Mouse (Mus musculus): ENCODE results near the gene Sprtn. TPM values are rescaled to one million over a fixed set of nuclear protein-coding genes. Genes with fewer than 3 reads are reported as not detected.

The Sprtn gene
- polyA plus RNA-seq, 1 experiment, result not detected

- peak overlapping the region; percentile 81 for H3K4me3 ChIP-seq (ENCODE audit: insufficient read depth, low read depth, low read length)
- TF ChIP-seq CTCF (IDR thresholded peaks at IDR 0.05; ENCODE audit: insufficient read depth, low read depth, low read length) (no peak), POLR2A (IDR thresholded peaks at IDR 0.05; ENCODE audit: insufficient read depth, low read depth, low read length) (no peak; the same call in 1 of the 2 replicates)
- 9% methylated on average over 62 of the region's 62 CpGs for WGBS
- peak overlapping the region; percentile 78 for H3K27ac ChIP-seq (ENCODE audit: insufficient read depth, low read depth, low read length)
- H3K4me1 ChIP-seq (ENCODE audit: control insufficient read depth, insufficient read depth, low read length), result peaks cover 20% of the 10 kb centered on the region
Observed at GRCm38 (mm10) chr8:124948733-124949111, 51.0 kb downstream of the Sprtn start.

- Histone ChIP-seq H3K4me3 (ENCODE audit: insufficient read depth, low read depth, low read length) (peak within 1 kb of the TSS; percentile 81), H3K4me1 (ENCODE audit: control insufficient read depth, insufficient read depth, low read length) (peaks cover 17% of the 10 kb centered on the region), H3K27ac (ENCODE audit: insufficient read depth, low read depth, low read length) (peak within 1 kb of the TSS; percentile 78)
- TF ChIP-seq POLR2A (IDR thresholded peaks at IDR 0.05; ENCODE audit: insufficient read depth, low read depth, low read length) (peak; percentile 90), CTCF (IDR thresholded peaks at IDR 0.05; ENCODE audit: insufficient read depth, low read depth, low read length) (no peak)
- WGBS, result 5% methylated on average over 95 of the region's 98 CpGs
Observed at GRCm38 (mm10) chr8:124949209-124950068, 51.8 kb downstream of the Sprtn start, which contains the start of gene Egln1. Egln1 (minus strand) TSS chr8:124949324.

GRCm38 (mm10) chr8:124950069-124950456, 52.4 kb downstream of the Sprtn start:
- H3K4me1 ChIP-seq (ENCODE audit: control insufficient read depth, insufficient read depth, low read length), result peaks cover 15% of the 10 kb centered on the region
- H3K4me3 ChIP-seq (ENCODE audit: insufficient read depth, low read depth, low read length), result peak overlapping the region; percentile 81
- peak overlapping the region; percentile 73; the same call in 1 of the 2 replicates for H3K27ac ChIP-seq (ENCODE audit: insufficient read depth, low read depth, low read length)
- 12% methylated on average over 10 of the region's 10 CpGs for WGBS
- no peak for TF ChIP-seq CTCF (IDR thresholded peaks at IDR 0.05; ENCODE audit: insufficient read depth, low read depth, low read length)
- no peak for TF ChIP-seq POLR2A (IDR thresholded peaks at IDR 0.05; ENCODE audit: insufficient read depth, low read depth, low read length)

DNA sequence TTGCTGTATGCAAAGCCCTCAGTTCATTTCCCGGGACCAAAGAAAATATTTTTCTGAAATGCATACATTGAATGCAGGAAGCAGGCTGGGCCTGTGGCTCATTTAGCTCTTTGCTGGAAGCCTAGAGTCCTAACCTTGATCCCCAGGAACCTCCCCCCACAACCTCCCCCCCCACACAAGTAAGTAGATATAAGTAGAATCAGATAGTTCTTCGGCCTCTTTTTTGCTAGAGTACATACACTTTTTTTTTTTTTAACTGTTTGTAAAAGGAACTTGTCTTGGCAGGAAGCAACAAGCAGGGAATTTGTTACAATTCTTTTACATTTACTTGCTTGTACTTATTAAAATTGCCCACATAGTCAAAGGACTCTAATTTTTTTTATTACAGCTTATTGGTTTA, 53.2 kb downstream of the Sprtn start:
- TF ChIP-seq CTCF (IDR thresholded peaks at IDR 0.05; ENCODE audit: insufficient read depth, low read depth, low read length) (no peak), POLR2A (IDR thresholded peaks at IDR 0.05; ENCODE audit: insufficient read depth, low read depth, low read length) (no peak)
- no peak overlapping the region for H3K4me3 ChIP-seq (ENCODE audit: insufficient read depth, low read depth, low read length)
- H3K4me1 ChIP-seq (ENCODE audit: control insufficient read depth, insufficient read depth, low read length), result peaks cover 15% of the 10 kb centered on the region
- H3K27ac ChIP-seq (ENCODE audit: insufficient read depth, low read depth, low read length), result no peak overlapping the region
- 59% methylated on average over 2 of the region's 2 CpGs for WGBS

- TF ChIP-seq CTCF (IDR thresholded peaks at IDR 0.05; ENCODE audit: insufficient read depth, low read depth, low read length), result no peak
- TF ChIP-seq POLR2A (IDR thresholded peaks at IDR 0.05; ENCODE audit: insufficient read depth, low read depth, low read length), result no peak
- H3K4me3 ChIP-seq (ENCODE audit: insufficient read depth, low read depth, low read length), result no peak overlapping the region
- H3K27ac ChIP-seq (ENCODE audit: insufficient read depth, low read depth, low read length), result no peak overlapping the region
- 85% methylated on average over 7 of the region's 7 CpGs for WGBS
- peaks cover 3% of the 10 kb centered on the region; the same call in 1 of the 2 replicates for H3K4me1 ChIP-seq (ENCODE audit: control insufficient read depth, insufficient read depth, low read length)
Observed at GRCm38 (mm10) chr8:124953188-124953587, 55.5 kb downstream of the Sprtn start.

DNA sequence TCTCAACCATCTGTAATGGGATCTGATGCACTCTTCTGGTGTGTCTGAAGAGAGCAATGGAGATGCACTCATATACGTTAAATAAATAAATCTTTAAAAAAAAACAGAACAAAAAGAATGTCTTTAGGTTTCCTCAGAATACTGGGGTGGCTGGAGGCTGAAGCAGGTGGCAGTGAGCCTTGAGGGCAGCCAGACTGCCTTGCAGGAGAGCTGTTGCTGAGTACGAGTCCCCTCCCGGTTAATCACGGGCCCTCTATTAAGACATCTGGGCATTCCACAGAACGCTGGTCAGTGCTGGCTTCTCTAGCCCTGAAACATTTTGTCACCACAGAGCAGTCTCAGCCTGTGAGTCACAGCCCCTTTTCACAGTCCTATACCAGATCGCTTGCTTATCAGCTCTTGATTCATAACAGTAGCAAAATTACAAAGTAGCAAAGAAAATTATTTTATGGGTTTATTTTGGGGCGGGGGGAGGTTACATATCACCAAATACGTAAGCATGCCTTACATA, 56.9 kb downstream of the Sprtn start:
- Histone ChIP-seq H3K27ac (ENCODE audit: insufficient read depth, low read depth, low read length) (no peak overlapping the region), H3K4me1 (ENCODE audit: control insufficient read depth, insufficient read depth, low read length) (peaks cover 3% of the 10 kb centered on the region; the same call in 1 of the 2 replicates), H3K4me3 (ENCODE audit: insufficient read depth, low read depth, low read length) (no peak overlapping the region)
- WGBS, result 75% methylated on average over 8 of the region's 8 CpGs
- TF ChIP-seq POLR2A (IDR thresholded peaks at IDR 0.05; ENCODE audit: insufficient read depth, low read depth, low read length), result no peak
- TF ChIP-seq CTCF (IDR thresholded peaks at IDR 0.05; ENCODE audit: insufficient read depth, low read depth, low read length), result no peak

Other genes starting within 250 kb of the Sprtn start
- not detected in 2 replicates for gene 2310022B05Rik, start 234.5 kb upstream of the Sprtn start, polyA plus RNA-seq (2012; ENCODE audit: insufficient read depth, insufficient read length, low replicate concordance, missing spikeins)
- gene Ttc13, start 175.9 kb upstream of the Sprtn start, polyA plus RNA-seq (2012; ENCODE audit: insufficient read depth, insufficient read length, low replicate concordance, missing spikeins), result not detected in 2 replicates
- gene Arv1, start 175.7 kb upstream of the Sprtn start, polyA plus RNA-seq (2012; ENCODE audit: insufficient read depth, insufficient read length, low replicate concordance, missing spikeins), result not detected in 2 replicates
- not detected in 2 replicates for gene Fam89a, start 146.1 kb upstream of the Sprtn start, polyA plus RNA-seq (2012; ENCODE audit: insufficient read depth, insufficient read length, low replicate concordance, missing spikeins)
- not detected in 2 replicates for gene Trim67, start 104.8 kb upstream of the Sprtn start, polyA plus RNA-seq (2012; ENCODE audit: insufficient read depth, insufficient read length, low replicate concordance, missing spikeins)
- gene Gnpat, start 34.9 kb upstream of the Sprtn start, polyA plus RNA-seq (2012; ENCODE audit: insufficient read depth, insufficient read length, low replicate concordance, missing spikeins), result 306 TPM in 1 of 2 replicates, not detected in the other
- gene 2810004N23Rik, start 34.8 kb upstream of the Sprtn start, polyA plus RNA-seq (2012; ENCODE audit: insufficient read depth, insufficient read length, low replicate concordance, missing spikeins), result not detected in 2 replicates
- not detected in 2 replicates for gene Exoc8, start 181 bp upstream of the Sprtn start, polyA plus RNA-seq (2012; ENCODE audit: insufficient read depth, insufficient read length, low replicate concordance, missing spikeins)
- gene Egln1, start 51.4 kb downstream of the Sprtn start, polyA plus RNA-seq (2012; ENCODE audit: insufficient read depth, insufficient read length, low replicate concordance, missing spikeins), result 113 TPM in 1 of 2 replicates, not detected in the other
- gene Tsnax, start 115.1 kb downstream of the Sprtn start, polyA plus RNA-seq (2012; ENCODE audit: insufficient read depth, insufficient read length, low replicate concordance, missing spikeins), result not detected in 2 replicates
- not detected in 2 replicates for gene Disc1, start 156.3 kb downstream of the Sprtn start, polyA plus RNA-seq (2012; ENCODE audit: insufficient read depth, insufficient read length, low replicate concordance, missing spikeins)

All from olfactory bulb, adult 2 months (tissue).